Mouse (Mus musculus) cerebellum, adult 11-12 months (tissue): ENCODE results near the gene Cdc42bpb.

ENCODE experiments used
- DNase-seq: peaks from one replicate; pipeline ENCODE4 v3.0.0; 2022

The Cdc42bpb gene

DNA sequence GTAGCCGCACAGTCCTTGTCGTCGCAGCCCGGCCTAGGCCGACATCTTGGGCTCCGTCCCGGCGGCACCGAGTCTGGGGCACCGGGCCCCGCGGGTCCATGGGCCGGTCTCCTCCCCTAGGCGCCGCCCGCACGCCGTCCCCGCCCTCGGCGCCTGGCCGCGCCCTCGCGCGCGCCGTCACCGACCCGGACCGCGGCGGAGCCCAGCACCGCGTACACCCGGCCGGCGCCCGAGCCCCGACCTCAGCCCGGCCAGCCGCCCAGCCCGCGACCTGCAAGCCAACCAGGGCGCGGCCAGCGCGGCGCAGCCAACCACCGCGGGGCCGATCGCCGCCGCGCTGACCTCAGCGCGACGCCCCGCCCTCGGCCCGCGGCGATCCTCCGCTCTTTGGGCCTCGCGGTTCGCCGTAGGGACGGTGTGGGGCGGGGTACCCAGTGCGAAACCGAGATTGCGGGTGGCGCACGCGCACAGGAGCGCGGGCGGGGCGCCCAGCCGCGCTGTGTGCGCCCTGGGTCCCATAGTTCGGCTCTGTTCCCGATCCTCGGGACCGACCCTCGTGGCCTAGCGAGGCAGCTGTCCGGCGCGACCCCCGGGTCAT lies at the start of gene Cdc42bpb:
Gene Cdc42bpb (minus strand): TSS at position 343 of the 598 bp plus-strand sequence.
- DNase-seq: peak; percentile 96

DNA sequence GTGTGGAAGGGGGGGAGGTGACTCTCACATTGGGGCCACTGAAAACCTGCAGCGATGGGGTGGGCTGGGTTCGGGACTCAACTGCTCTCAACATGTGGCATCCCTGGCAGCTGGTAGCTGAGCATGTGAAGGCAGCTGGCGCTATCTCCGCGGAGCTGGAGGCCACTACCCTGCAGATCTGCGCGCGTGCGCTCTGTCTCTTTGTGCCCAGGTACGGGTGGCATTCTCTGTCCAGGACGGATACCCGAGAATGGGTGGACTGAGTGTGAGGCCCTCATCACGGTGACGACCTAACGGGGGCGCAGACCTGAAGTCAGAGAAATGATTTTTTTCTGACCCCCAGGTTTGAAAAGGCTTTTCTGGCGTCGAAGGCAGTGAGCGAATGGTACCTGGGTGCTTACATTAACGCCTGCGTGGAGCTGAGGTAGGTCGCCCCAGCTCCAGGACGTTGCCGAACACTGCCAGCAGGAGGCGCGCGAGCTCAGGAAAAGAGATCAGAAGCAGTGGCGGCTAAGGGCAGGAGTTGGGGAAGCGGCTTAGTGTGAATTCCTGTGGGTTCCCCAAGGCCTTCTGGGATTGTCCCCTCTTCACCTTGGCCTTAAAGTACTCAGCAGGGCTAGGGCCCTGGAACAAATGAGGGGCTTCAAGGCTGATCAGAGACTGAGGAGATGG lies 48.4 kb upstream of the Cdc42bpb start:
- DNase-seq: peak; percentile 82

DNA sequence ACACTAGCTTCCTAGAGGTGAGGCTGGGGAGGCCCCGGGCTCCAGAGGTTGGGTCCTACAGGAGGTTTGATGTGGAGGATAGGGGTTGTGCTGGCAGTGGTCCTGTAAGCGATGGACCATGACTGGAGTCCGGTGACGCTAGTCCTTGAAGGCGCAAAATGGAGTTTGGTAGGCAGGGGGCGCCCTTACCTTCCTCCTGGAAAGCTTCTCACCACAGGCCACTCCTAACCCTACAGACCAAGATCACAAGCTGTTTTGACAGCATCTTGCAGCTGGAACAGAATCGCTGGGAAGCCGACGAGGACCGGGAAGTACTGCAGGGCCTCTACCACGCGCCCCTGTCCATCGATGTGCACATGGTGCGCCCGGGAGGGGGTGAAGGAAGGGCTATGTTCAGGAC lies 47.7 kb upstream of the Cdc42bpb start:
- DNase-seq: peak; percentile 63

DNA sequence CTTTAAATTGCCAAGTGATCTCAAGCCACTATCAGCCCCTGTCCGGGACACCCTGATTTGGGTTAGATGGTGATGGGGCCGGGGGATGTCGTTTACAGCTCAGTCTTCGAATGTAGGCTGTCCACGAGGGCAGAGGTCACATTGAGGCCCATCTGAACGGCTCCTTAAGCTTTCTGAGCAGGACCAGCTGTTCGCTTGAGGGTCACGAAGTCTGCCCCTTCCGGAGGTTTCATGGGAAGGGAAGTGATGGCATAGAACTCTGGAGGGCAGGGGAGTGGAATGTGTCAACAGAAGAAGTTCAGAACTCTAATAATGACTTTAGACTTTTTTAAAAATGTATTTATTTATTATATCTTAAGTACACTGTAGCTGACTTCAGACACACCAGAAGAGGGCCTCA lies 47.0 kb upstream of the Cdc42bpb start:
- DNase-seq: no peak

DNA sequence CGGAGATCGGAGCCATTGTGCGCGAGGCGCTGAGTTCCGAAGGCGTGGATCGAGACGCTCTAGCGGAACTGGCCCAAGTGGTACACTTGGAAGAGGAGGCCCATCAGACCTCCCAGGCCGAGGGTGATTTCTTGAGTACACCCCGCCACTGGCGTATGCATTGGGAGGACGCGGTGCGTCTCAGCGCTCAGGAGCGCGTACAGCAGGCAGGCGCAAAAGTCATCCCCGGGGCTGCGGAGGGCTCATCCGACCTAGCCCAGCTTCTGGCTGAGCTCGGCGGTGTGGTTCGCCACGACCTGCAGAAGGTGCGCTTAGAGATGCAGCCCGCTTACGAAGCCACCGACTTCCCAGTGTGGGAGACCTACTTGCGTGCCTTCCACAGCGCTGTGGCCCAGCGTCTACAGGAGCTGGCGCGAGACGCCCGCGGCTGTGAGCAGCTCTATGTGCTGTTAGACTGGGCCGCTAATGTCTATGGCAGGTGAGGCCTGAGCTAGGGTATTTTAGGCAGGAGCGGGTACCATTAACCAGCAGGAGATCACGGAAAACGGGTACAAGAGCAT lies 46.1 kb upstream of the Cdc42bpb start:
- DNase-seq: no peak

DNA sequence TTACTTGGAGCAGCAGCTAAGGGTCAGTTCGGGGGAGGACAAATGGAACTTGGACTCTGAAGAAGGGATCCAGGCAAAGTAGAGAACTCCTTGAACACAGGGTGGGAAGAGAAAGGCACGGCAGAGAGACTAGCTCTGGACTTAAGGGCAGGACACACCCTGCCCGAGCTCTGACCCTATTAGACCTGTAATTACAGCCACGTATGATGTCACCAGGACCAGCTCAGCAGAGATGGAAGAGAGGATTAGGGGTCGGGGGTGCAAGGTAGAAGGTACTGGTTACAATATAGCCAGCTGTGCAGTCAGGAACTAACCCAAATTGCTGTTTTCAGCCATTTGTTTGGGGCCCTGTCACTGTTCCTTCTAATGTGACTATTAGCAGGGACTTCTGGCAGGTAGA lies 45.3 kb upstream of the Cdc42bpb start:
- no peak for DNase-seq

DNA sequence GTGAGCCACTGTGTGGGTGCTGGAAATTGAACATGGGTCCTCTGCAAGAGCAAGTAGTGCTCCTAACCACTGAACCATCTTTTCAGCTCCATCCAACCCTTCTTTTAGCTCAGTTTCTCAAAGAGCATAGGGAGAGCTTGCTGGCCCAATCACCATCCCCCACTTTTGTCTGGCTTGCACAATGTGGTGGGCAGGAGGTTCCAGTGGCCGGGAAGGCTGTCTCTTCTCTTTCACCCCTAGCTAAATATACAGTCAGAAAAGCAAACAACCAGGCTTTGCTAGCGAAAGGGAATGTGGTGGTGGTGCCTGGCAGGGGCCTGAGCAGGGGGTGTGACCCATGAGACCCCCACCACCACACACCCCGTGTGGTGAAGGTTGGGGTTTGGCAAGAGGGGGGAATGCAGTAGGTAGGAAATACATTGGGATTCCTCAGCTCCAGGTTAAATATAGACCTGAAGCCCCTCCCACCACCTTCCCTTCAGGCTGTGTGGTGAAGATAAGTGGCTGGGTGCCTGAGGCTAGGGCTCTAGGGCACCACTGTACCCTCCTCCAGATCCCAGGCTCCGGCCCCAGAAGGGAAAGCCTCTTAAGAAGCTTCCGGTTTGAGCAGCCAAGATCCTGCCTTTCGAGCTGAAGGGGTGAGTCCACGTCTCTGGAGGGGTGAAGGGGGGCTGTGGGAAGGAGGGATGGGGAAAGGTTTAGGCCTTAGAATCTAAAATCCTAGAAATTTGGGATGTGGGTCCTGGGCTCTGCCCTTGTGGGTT lies 43.6 kb upstream of the Cdc42bpb start:
- DNase-seq: no peak

DNA sequence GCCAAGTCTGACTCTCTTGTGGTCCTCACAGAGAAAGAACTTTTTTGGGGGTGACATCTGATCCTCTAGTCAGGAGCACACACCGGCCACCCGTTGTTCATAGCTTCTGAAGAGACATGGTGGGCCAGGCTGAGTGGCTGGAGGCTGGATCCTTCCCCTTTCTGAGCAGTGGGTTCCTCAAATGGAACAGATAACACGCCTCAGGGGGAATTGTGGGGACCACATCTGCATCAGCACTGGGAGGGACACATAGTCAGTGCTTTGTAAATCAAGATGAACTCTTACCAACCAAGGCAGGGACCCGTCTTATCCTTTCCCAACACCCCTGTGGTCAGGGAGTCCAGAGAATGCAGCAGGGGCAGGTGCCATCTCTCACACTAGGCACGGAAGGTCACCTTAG lies 42.4 kb upstream of the Cdc42bpb start:
- no peak for DNase-seq

DNA sequence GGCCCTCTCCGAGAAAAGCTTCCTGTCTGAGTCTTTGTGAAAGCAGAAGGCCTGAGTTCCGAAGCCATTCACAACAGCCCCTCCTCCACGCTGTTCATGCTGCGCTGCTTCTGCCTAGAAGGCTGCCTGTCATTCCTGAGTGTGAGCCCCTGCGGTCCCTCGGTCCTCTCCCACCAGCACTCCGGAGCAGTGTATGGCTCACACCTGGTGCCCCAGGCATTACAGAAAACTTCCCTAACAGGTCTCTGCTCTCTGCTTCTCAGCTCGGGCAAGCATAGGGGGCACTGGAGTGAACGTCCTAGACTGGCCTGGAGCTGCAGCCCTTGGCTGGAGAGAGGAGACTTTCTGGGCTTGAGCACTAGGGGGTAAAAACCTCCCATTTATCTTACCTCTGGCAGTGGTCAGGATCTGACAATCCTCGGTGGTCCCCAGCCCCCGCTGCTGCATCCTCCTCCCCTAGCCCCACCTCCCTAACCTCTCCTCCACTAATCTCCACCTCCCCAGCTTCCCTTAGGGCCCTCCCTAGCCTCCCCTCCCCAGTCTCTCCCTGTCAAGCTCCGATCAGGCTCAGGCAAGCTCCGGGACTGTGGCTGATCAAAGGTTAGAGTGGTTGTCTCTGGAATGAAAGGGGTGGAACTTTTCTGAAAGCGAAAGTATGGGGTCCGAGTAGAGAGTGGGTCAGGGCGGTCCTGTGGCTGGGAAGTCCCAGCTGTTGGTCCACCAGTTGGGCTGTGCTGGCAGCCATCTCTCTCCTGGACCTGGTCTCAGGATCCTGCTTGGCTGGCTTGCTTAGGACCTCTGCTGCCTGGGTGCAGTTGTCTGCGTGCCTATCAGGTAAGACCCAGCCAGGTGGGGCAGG lies 39.6 kb upstream of the Cdc42bpb start, which contains the start of gene Exoc3l4:
Gene Exoc3l4 (plus strand): TSS at position 97 of the 859 bp plus-strand sequence.
- no peak for DNase-seq

DNA sequence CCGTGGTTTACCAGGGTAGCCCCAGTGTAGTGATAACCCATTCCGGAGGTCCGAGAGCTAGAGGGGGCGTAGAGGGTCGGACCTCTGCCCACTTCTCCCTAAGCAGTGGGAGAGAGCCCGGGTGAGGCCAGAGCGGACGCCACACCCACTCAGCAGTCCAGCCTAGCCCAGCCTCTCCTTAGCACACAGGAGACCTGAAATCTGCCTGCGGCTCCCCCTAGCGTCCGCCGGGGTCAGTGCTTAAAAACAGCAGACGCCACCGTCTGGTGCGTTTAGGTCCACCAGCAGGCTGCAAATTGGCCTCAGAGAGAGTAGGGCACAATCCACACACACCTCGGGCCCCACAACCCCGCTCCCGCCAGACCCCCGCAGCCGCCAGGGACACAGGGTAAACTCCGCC lies 35.8 kb upstream of the Cdc42bpb start:
- peak; percentile 84 for DNase-seq

DNA sequence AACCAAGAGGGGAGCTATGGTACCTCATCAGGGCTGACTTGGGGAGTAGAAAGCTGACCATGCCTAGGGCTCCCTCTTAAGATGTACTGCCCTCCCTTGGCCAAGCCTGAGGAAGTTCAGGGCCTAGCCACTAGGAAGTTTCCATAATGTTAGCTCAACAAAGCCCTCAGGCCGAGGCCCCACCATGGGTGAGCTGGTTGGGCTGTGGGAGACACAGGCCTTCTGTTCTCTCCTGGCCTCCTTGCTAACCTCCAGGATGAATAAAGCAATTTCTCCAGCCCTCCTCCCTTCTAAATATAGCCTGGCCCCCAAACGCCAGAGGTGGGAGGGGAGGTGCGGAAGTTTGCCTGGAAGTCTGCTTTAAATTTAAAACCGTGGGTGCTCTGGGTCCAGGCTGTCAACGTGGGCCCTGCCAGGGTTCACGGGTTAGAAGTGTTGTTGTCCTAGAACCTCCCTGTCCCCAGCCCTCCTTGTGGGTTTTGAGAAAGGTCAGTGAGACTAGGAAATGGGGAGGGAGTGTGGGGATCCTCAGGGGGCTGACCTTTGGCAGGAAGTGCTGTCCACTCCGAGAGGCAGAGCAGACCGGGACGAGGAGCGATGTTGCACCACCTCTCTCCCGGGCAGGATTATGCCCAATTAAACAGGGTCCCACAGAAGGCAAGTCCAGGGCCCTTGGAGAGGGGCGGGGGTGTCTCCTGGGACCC lies 35.2 kb upstream of the Cdc42bpb start:
- no peak for DNase-seq

DNA sequence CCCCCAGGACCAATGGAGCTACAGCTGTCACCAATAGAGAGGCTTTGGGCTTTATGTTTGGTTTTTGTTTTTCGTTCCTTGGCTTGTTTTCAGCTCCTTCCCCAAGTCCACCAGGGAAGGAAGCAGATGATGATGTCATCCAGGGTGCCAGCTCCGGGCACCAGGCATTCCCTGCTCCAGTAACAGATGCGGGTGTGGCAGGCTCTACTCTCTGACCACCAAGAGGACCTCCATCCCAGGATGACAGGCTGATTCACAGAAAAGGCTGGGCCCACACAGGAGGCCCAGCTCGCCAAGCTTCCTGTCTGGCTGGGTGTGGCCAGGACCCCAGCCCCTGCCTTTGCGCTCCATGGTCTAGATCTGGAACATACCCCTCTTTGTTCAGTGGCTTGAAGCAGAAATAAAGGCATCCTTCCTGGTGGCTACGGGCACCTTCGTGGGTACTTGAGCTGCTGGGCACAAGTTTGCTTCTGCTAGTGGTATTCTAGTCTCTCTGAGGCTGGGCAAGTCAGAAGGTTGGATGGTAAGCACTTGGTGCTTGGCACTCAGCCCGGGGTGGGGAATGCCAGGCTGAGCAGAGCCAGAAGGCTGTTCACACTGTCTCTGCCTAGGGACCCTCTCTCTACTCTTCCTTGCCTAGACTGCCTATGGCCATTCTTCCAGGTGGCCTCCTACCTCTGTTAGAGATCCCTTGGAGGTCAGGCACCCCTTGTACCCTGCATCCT lies 34.3 kb upstream of the Cdc42bpb start:
- no peak for DNase-seq

DNA sequence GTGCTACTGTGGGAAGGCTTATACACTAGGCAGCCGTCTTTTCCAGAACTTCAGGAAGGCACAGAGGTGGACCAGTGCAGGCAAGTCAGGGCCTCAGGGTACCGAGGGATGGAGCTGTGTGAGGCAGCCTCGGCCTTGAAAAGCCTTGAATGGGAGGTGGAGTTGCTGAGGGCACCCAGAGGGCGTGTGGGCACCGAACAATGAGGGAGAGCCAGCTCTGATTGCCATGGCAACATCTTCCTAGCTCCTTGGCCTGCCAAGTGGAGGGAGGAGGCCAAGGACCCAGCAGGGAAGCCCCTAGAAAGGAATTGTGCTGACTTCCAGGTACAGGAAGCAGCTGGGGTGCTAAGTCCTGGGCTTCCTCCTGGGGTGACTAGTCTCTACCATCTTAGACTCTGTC lies 32.1 kb upstream of the Cdc42bpb start:
- peak; percentile 34 for DNase-seq

DNA sequence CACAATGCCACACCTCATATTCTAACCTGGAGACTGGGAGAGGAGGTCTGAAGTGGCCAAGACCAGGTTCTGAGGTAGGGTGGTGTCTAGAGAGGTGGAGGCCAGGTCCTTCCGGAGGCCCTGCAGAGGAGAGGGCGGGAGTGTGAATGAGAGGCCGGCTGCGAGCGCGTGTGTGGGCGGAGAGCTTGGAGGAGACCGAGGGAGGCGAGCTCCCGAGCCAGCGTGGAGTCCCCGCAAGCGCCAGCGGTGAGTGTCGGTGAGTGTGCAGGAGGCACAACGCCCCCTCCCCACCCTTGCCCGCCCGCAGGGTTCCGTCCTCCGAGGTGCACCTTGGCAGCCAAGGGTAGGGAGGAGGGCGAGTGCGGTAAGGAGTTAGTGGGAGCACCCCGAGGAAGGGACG lies 29.1 kb upstream of the Cdc42bpb start, which contains the start of gene Lbhd2:
Gene Lbhd2 (plus strand): TSS at position 188 of the 400 bp plus-strand sequence.
- no peak for DNase-seq

DNA sequence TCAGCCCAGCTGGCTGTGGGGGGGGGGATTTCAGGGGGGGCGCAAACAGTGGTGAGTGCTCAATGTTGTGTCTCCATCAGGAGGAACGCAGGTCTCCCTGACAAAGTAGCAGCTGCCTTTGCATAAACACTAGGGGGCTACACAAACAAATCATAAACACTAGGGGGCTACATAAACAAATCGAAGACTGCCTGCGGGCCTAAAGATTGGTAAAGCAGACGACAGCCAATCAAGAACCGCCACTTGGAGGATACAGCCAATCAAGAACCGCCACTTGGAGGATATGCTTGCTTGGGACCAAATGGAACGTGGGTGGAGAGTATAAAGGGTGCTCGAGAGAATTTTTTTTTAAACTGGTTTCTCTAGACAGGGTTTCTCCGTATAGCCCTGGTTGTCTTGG lies 27.4 kb upstream of the Cdc42bpb start:
- DNase-seq: no peak

DNA sequence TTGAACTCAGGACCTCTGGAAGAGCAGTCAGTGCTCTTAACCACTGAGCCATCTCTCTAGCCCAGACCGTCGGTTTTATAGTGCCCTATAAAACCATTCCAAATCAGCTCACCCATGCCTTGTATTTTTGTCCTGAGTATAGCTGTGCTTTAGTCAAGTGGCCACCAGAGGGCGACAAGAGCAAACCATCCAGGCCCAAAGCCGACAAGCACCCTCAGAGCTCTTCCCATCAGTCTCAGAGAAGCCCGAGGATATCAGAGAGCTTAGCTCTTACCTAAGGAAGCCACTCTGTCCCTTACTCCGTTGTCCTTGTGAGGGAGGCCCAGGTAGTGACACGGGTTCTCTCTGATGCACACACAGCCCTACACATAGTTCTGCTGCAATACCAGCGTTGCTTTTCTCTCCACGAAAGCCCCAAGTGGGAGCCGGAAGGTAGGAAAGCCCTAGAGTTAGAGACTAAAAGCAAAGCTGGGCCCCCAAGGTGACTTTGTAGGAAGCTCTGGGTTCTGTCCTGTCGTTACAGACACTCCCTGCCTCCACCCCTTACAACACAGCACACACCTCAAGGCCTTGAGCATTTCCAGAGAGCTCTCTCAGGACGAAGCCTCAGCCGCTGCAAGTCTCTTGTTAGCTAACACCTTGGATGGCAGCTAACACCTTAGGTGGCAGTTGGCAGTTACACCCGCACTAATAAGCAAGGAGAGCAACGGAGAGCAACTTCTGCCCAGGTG lies 24.1 kb upstream of the Cdc42bpb start:
- DNase-seq: peak; percentile 73

DNA sequence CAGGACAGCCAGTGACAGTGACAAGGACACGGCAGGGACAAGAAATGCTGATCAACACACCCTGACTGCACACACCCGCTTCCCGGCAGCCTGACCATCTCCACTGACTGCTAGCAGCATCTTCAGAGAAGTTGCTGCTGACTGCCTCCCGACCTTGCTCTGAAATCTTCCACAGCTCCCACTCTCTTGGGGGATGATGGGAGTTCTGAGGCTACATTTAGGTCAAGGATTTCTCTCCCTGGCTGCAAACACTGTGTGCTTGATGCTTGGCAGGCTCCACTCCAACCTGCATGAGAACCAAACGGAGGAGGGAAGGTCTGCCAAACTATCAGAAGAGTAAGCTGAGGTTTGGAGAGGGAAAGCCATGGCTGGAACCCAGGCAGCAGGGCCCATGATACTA lies 19.5 kb upstream of the Cdc42bpb start:
- DNase-seq: no peak

DNA sequence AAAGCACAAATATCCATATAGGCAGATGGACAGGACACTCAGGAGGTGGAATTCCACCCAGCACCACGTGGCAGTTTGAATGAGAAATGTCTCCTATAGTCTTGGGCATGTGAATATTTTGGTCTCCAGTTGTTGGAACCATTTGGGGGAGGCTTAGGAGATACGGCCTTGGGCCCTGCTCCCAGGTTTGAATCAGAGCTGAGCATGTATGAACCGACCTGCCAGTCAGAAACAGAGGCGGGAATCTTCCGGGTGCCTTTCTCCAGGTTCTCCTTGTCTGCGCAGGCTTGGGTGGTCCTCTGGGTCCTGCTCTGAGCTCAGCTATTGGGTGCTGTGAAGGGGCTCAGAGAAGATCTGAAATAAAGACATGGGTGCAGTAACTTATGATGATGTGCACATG lies 16.5 kb upstream of the Cdc42bpb start:
- DNase-seq: no peak

DNA sequence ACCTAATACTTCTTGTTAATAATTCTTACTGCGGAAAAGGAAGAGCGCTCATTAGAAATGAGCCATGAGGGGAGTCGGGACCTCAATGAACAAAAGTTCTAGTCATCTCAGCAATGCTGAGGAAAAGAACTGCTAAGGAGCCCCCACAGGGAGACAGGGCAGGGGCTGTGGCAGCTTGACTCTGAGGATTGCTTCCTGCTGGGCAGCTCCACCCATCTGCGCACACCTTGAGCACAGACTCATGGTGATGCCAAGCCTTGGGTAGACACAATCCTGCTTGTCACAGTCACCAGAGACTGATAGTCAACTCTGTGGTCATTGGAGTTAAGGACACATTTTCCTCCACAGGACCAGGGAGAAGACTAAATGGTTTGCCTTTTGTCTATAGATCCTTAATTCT lies 9.6 kb upstream of the Cdc42bpb start:
- DNase-seq: no peak

DNA sequence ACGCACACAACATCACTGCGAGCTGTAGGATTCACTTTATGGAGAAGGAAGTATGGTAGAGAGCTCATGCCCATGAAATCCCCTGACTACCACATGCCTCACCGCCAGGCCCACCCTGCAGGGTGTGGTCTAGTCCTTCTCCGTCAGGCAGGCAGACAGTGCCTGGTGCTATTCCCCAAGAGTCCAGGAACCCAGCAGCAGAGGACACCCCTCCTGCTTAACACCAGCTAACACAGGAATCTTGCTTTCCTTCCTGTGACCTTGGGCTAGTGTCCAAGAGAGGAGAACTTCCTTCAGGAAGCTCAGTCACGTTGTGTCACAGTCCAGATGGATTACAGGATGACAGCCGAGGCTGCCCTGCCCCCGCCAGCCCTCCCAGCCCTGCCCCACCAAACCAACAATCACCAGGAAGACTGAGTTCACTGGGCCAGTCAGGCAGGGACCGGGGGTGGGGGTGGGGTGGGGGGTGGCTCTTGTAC lies 9.2 kb upstream of the Cdc42bpb start:
- no peak for DNase-seq
